Mouse (Mus musculus) megakaryocyte, embryonic 14.5 days (primary cell): ENCODE data around the gene Rap1a. TPM values are rescaled to one million over a fixed set of nuclear protein-coding genes. Genes with fewer than 3 reads are reported as not detected.

Source experiments
- H3K27me3 ChIP-seq: replicated peaks from 2 replicates; pipeline ENCODE3; 2012; ENCODE audit warnings: inconsistent platforms
- H3K36me3 ChIP-seq: replicated peaks from 2 replicates; pipeline ENCODE3; 2012; ENCODE audit warnings: low read length, inconsistent platforms, mixed read lengths
- H3K4me1 ChIP-seq: 2 replicates; pipeline ENCODE4 v1.6.1; 2012; ENCODE audit warnings: inconsistent platforms
- H3K4me3 ChIP-seq: replicated peaks from 2 replicates; pipeline ENCODE3; 2012; ENCODE audit warnings: moderate library complexity, mild to moderate bottlenecking, inconsistent platforms
- H3K9me3 ChIP-seq: 2 replicates; pipeline ENCODE4 v1.6.1; 2012; ENCODE audit warnings: inconsistent platforms
- FLI1 ChIP-seq: IDR thresholded peaks from 2 replicates; pipeline ENCODE4 v1.6.1; 2012; ENCODE audit warnings: low read length, inconsistent platforms, mixed read lengths
- GATA1 ChIP-seq: IDR thresholded peaks from 3 replicates; pipeline ENCODE4 v1.6.1; 2012; ENCODE audit warnings: mixed read lengths, low read length, inconsistent platforms, borderline replicate concordance
- polyA plus RNA-seq: library from polyadenylated mRNA; stranded (reverse); fragments of >175 nt; gene quantifications from 2 replicates; pipeline ENCODE4 v1.2.3, GENCODE M21; 2012; ENCODE audit warnings: low replicate concordance; ENCODE audit not compliant: insufficient read depth

Rap1a gene
- polyA plus RNA-seq, 1 experiment: 38.3 TPM

DNA sequence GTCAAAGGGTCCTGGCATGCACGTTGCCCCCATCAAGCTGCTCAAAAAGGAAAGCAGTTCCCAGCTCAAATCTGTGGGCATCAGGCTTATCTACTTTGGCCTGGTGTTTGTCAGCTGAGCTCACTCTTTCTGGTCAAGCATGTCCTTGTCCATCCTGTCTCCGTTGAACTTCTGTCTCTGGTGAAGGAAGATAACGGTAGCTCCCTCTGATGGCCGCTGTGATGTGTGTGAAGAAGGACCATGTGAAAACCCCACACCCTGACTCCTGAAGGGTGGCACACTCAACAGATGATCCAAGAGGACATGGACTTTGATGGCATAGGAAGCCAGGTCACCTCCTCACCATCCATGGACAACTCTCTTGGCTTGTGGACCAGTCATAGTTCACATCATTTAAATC lies 82.4 kb downstream of the Rap1a start:
- Histone ChIP-seq H3K4me1 (peaks cover 70% of the 10 kb centered on the region), H3K27me3 (no peaks in the 10 kb centered on the region), H3K36me3 (peaks cover 60% of the 10 kb centered on the region), H3K9me3 (no peaks in the 10 kb centered on the region), H3K4me3 (no peak overlapping the region)
- TF ChIP-seq GATA1 (no peak), FLI1 (no peak)

DNA sequence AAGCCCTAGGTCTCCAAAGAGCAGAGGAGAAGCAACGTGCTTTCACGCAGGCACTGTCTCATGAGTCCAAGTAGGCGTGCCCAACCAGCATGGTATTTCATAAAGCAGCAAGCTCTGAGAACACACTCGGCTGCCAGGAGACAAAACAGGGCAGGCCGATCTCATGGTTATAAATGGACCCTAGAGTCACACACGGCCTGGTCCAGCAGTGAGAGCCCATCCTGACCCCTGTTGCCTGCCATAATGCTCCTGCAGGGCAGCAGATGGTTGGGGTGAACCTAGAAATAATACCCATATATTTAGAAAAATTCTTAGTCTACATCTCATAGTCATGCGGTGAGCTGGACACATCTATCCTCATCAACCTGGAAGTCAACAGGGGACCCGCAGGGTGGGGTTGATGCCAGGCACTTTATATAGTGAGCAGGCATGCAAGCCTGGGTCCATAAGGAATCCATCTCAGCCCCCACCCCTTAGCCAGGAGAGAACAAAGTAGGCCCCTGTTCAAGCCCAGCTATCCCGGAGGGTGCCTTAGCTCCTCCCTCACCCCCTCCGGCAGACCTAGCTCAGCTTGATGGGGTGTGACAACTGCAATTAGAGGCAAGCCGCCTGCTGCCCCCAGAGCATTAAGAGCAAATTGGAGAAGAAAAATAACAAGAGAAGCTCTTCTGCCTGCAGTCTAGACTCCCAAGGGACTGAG lies 83.1 kb downstream of the Rap1a start:
- TF ChIP-seq FLI1 (no peak), GATA1 (no peak)
- H3K4me1 ChIP-seq: peaks cover 73% of the 10 kb centered on the region
- H3K27me3 ChIP-seq: no peaks in the 10 kb centered on the region
- H3K36me3 ChIP-seq: peaks cover 61% of the 10 kb centered on the region
- no peaks in the 10 kb centered on the region for H3K9me3 ChIP-seq
- H3K4me3 ChIP-seq: no peak overlapping the region

DNA sequence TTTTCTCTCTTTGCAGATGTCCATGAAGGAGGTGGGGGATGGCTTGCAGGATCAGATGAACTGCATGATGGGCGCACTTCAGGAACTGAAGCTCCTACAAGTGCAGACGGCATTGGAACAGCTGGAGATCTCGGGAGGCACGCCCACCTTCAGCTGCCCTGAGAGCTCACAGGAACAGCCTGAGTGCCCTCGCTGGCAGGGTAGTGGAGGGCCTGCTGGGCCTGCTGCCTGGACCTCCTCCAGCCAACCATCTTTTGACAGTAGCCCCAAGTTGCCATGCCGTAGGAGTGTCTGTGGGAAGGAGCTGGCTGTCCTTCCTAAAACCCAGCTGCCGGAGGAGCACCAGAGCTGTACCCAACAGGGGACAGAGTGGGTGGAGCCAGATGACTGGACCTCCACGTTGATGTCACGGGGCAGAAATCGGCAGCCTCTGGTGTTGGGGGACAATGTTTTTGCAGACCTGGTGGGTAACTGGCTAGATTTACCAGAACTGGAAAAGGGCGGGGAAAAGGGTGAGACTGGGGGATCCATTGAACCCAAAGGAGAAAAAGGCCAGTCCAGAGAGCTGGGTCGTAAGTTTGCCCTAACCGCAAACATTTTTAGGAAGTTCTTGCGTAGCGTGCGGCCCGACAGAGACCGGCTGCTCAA lies 84.7 kb downstream of the Rap1a start:
- Histone ChIP-seq H3K4me1 (peaks cover 70% of the 10 kb centered on the region), H3K4me3 (no peak overlapping the region), H3K27me3 (no peaks in the 10 kb centered on the region), H3K36me3 (peaks cover 72% of the 10 kb centered on the region), H3K9me3 (no peaks in the 10 kb centered on the region)
- TF ChIP-seq FLI1 (no peak), GATA1 (no peak)

DNA sequence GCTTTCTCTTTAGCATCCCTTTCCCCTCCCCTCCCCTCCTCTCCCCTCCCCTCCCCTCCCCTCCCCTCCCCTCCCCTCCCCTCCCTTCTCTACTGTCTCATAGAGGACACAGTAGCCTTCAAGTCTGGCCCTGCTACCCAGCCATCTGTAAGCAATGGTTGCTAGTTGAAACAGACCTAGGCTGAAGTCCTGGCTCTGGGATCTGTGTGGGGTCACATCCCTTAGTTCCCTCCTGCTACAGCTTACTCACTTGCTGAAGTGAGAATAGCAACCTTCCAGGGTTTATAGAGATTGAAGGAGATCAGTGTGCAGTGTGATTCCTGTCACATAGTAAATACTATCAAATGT lies 86.3 kb downstream of the Rap1a start:
- H3K4me3 ChIP-seq: no peak overlapping the region
- no peaks in the 10 kb centered on the region for H3K9me3 ChIP-seq
- no peaks in the 10 kb centered on the region for H3K27me3 ChIP-seq
- peaks cover 89% of the 10 kb centered on the region for H3K36me3 ChIP-seq
- TF ChIP-seq FLI1: no peak
- TF ChIP-seq GATA1: no peak
- H3K4me1 ChIP-seq: peaks cover 71% of the 10 kb centered on the region

DNA sequence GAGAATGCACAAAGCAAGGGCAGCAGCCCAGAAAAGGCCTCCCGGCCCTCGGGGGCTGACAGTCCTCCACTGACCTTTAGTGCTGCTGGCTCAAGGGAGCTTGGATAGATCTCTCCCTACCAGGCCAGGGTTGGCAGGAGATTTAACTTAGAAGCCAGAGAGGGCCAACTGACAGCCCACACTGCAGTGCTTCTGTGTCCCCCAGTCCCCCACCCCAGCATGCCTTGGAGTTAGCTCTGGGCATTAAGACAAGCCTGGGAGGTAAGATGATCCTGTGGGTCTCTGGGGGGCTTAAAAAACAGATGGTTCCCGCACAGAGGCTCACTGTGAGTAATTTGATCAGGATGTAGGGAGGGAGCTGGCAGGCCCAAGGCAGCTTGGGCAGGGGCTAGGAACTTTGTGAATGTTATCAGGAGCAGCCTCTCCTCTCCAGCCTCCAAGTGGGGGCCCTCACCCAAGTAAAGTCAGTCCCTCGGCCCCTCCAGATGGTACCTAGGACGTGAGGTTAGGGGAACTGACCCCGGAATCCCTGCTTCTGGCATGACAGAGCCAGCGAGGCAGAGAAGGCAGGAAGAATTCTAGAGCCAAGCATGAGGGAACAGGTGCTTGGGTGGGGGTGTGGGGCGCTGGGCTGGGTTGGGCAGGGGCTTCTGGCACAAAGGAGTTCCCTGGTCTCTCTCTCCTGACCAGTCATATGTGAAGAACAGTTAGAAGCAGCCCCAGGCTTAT lies 86.9 kb downstream of the Rap1a start:
- TF ChIP-seq FLI1 (no peak), GATA1 (no peak)

DNA sequence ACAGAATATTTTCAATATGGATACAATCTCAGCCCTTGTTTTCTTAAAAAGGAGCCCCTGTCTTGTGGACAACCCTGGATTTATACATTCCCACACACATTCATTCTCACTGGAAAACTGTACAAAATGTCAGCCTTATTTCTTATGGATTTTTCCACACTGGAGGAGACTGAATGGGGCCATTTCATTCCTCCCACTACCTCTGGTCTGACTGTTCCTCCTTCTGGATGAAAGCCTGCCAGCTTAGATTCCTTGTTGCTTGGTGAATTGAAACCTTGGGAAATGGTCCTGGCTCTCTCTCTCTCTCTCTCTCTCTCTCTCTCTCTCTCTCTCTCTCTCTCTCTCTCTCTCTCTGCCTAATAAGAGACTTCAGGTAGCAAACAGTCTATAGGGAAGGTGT lies 88.3 kb downstream of the Rap1a start:
- Histone ChIP-seq H3K4me3 (no peak overlapping the region), H3K27me3 (peaks cover 2% of the 10 kb centered on the region), H3K4me1 (peaks cover 72% of the 10 kb centered on the region), H3K9me3 (no peaks in the 10 kb centered on the region), H3K36me3 (peaks cover 86% of the 10 kb centered on the region)
- no peak for TF ChIP-seq GATA1
- no peak for TF ChIP-seq FLI1

More for the DNA sequence above, 86.9 kb downstream of the Rap1a start:
- Histone ChIP-seq H3K9me3 (no peaks in the 10 kb centered on the region), H3K4me1 (peaks cover 70% of the 10 kb centered on the region), H3K4me3 (no peak overlapping the region), H3K36me3 (peaks cover 92% of the 10 kb centered on the region), H3K27me3 (peaks cover 1% of the 10 kb centered on the region)

DNA sequence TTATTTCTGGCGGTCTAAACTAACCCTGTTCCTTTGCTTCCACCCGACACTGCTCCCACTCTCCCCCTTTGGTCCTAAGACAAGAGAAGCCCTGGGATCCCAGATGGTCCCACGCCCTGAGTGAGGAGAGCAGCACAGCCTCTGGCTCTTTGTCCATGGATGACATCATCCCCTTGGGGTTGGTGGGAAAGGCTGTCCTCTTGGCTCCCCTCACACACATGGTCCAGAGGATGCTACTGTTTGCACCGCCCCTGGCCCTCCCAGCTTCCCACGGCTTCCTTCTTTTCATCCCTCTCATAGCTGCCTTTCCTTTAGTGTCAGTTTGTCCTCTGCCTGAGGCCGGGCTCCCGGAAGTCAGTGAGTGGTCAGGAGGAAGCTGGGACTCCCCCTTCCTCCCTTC lies 89.4 kb downstream of the Rap1a start:
- Histone ChIP-seq H3K4me1 (peaks cover 83% of the 10 kb centered on the region), H3K36me3 (peaks cover 87% of the 10 kb centered on the region), H3K9me3 (no peaks in the 10 kb centered on the region), H3K27me3 (peaks cover 4% of the 10 kb centered on the region), H3K4me3 (peak overlapping the region; percentile 53)
- TF ChIP-seq FLI1 (no peak), GATA1 (no peak)

DNA sequence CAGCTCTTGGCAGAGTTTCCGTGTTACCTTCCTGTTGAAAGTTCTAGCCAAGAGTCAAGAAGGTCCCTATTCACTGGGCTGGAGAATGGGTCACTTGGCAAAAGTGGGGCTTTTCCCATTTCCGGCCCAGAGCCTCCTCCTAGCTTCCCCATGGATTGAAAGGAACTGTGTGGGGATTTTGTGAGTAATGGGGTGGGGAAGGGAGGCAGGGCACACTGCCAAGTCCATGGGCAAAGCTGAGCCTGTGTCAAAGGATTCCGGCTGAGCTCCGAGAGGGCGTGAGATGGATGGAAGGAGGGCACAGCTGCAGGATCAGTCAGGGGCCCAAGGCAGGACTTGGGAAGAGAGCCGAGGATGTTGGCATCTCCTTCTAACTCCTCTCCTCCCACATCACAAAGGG lies 90.9 kb downstream of the Rap1a start:
- H3K27me3 ChIP-seq: peaks cover 15% of the 10 kb centered on the region

DNA sequence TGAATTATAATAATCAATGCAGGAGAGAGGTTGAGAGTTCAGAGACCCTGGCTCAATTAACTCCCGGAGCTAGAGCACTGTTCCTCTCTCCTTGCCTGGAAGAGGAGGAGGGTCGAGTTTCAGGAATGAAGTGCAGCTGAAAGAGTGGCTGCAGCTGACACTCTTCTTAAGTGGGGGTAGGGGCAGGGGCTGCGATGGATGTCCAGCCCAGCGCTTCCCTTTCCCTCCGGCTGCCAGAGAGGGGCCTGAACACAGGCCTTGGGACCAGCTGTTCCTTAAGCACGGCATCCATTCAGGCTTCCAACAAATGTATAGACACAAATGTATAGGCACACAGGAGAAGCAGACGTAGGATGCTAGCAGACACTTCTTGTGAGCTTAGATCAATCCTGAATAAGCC lies 93.5 kb downstream of the Rap1a start:
- peak overlapping the region; percentile 50 for H3K4me3 ChIP-seq
- TF ChIP-seq FLI1 (no peak), GATA1 (no peak)
- peaks cover 55% of the 10 kb centered on the region for H3K36me3 ChIP-seq
- H3K4me1 ChIP-seq: peaks cover 92% of the 10 kb centered on the region
- H3K9me3 ChIP-seq: no peaks in the 10 kb centered on the region
- peaks cover 19% of the 10 kb centered on the region for H3K27me3 ChIP-seq

More for the DNA sequence above, 90.9 kb downstream of the Rap1a start:
- H3K9me3 ChIP-seq: no peaks in the 10 kb centered on the region
- peaks cover 92% of the 10 kb centered on the region for H3K4me1 ChIP-seq
- no peak for TF ChIP-seq FLI1
- H3K4me3 ChIP-seq: no peak overlapping the region
- H3K36me3 ChIP-seq: peaks cover 78% of the 10 kb centered on the region

DNA sequence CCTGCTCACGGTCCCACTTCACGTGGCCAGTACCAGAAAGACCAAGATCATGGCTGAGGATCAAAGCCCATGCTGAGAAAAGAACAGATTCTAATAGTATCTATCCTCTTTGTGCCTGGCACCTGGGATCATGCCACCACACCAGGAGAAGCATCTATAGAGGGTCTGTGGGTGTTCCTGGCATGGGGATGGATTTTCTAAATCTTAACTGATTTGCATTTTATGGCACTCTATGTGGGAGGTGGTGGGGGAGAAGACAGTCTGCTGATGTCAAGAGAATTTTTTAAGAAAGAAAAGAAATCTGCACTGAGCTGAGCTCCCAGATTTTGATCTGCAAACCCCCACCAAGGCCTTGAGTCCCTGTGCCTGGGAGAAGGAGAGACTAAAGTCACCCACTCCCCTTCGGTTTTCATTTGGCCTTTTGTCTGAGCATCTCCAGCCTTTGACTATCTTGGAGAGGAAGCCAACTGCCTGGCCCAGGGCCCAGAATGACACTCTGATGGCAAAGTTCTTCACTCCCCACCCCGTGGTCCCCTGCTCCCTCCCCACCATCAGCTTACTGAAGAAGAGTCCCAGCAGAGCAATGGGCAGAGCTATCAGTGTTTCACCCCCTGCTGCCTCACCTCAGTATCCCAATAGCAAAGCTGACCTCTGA lies 94.6 kb downstream of the Rap1a start:
- TF ChIP-seq GATA1: no peak
- no peak for TF ChIP-seq FLI1
- Histone ChIP-seq H3K4me3 (peak overlapping the region; percentile 95), H3K4me1 (peaks cover 93% of the 10 kb centered on the region), H3K9me3 (no peaks in the 10 kb centered on the region), H3K36me3 (peaks cover 45% of the 10 kb centered on the region), H3K27me3 (peaks cover 19% of the 10 kb centered on the region)
